ENCODE assay signal across 16 mouse cellular contexts in genomic region chr9:97069911-97070310, GRCm38 (mm10). TPM values are rescaled to one million over a fixed set of nuclear protein-coding genes. Genes with fewer than 3 reads are reported as not detected.
"Had no signal": no experiment of that assay in that cellular context is flagged by ENCODE, and none has a peak within 500 bp of the region (broad histone marks: within the 10 kb centered on the region; RNA-seq: fewer than 3 reads in every experiment).

No protein-coding gene starts in this region.

- H3K27me3 ChIP-seq: midbrain, embryonic 13.5 days; neural tube, embryonic 12.5 days; stomach, embryonic 15.5 days had no signal

- H3K36me3 ChIP-seq: midbrain, embryonic 13.5 days; neural tube, embryonic 12.5 days had no signal

- H3K4me3 ChIP-seq: midbrain, embryonic 10.5 days; midbrain, embryonic 13.5 days; neural tube, embryonic 12.5 days; stomach, embryonic 15.5 days had no signal

- H3K27ac ChIP-seq: midbrain, embryonic 10.5 days; midbrain, embryonic 13.5 days; neural tube, embryonic 12.5 days; stomach, embryonic 15.5 days; stomach, postnatal 0 days had no signal

- DNase-seq: lung, adult 18-20 months; lung, embryonic 14.5 days; lung, postnatal 10 days; lung, postnatal 4 days; right cerebral cortex, postnatal 14 days; thymus, adult 2 months; thymus, postnatal 25 days; thymus, postnatal 4 days had no signal

- H3K9me3 ChIP-seq: midbrain, embryonic 10.5 days; midbrain, embryonic 13.5 days; neural tube, embryonic 12.5 days; stomach, embryonic 15.5 days had no signal

- H3K4me2 ChIP-seq: lung, embryonic 14.5 days; midbrain, embryonic 13.5 days; neural tube, embryonic 12.5 days; stomach, embryonic 15.5 days had no signal

- ATAC-seq: midbrain, embryonic 13.5 days; midbrain, embryonic 16.5 days had no signal

- H3K9ac ChIP-seq: lung, embryonic 14.5 days; midbrain, embryonic 13.5 days; neural tube, embryonic 12.5 days; stomach, embryonic 15.5 days had no signal

RNA-seq across cellular contexts. Expression of gene Spsb4, which starts 51.3 kb away (rescaled TPM):
- total RNA-seq: megakaryocyte-erythroid progenitor cell, adult 5-6 weeks; neutrophil, adult 5-6 weeks had no signal
